Mouse (Mus musculus) monocyte, adult 2 months (primary cell): ENCODE measurements around the gene Elavl1.
"Not testable (repeated sequence)": the region's sequence is repeated elsewhere in the genome, so short reads cannot be mapped to it uniquely, and the experiment has no call there.

ENCODE experiments used
- DNase-seq, 2 experiments: peaks; one replicate each; pipeline ENCODE4 v3.0.0; 2022; ENCODE audit warnings: low spot score in 2 of 2, low read depth in 1 of 2

Gene Elavl1

GRCm38 (mm10) chr8:4259125-4259804 is 65.9 kb downstream of the Elavl1 start, which contains the start of gene Ctxn1:
Gene Ctxn1, minus strand, starts transcription at chr8:4259274.
- DNase-seq = peak; percentile 57 to 78

- no peak for DNase-seq
Observed at GRCm38 (mm10) chr8:4258678-4259077, 66.5 kb downstream of the Elavl1 start.

GRCm38 (mm10) chr8:4258233-4258632 is 67.0 kb downstream of the Elavl1 start:
- peak; percentile 45 to 62 for DNase-seq

GRCm38 (mm10) chr8:4257350-4257749 is 67.9 kb downstream of the Elavl1 start:
- no peak for DNase-seq

- DNase-seq = no peak
Observed at GRCm38 (mm10) chr8:4256911-4257310, 68.3 kb downstream of the Elavl1 start.

GRCm38 (mm10) chr8:4255471-4255870 is 69.7 kb downstream of the Elavl1 start:
- not testable (repeated sequence) for DNase-seq

GRCm38 (mm10) chr8:4254001-4254400 is 71.2 kb downstream of the Elavl1 start:
- no peak for DNase-seq

GRCm38 (mm10) chr8:4252934-4253841 is 72.0 kb downstream of the Elavl1 start, which contains the start of gene Snapc2:
Gene Snapc2, plus strand, starts transcription at chr8:4253080.
- DNase-seq = peak; percentile 75 to 88

- DNase-seq = no peak
Observed at GRCm38 (mm10) chr8:4252116-4252760, 73.0 kb downstream of the Elavl1 start.

GRCm38 (mm10) chr8:4250306-4250970 is 74.8 kb downstream of the Elavl1 start:
- peak; percentile 46 to 74 for DNase-seq

GRCm38 (mm10) chr8:4249213-4249612 is 76.0 kb downstream of the Elavl1 start:
- DNase-seq = no peak

GRCm38 (mm10) chr8:4247951-4248540 is 77.2 kb downstream of the Elavl1 start, which contains the start of gene Tgfbr3l:
Gene Tgfbr3l, plus strand, starts transcription at chr8:4248214.
- no peak for DNase-seq

- no peak for DNase-seq
Observed at GRCm38 (mm10) chr8:4247241-4247640, 78.0 kb downstream of the Elavl1 start.

GRCm38 (mm10) chr8:4245737-4246136 is 79.5 kb downstream of the Elavl1 start:
- DNase-seq = no peak

- no peak for DNase-seq
Observed at GRCm38 (mm10) chr8:4245061-4245460, 80.2 kb downstream of the Elavl1 start.

- DNase-seq = no peak
Observed at GRCm38 (mm10) chr8:4239193-4239890, 85.9 kb downstream of the Elavl1 start.

- peak; percentile 96 to 98 for DNase-seq
Observed at GRCm38 (mm10) chr8:4238434-4239192, 86.6 kb downstream of the Elavl1 start, which contains the start of the genes Map2k7 and Gm49320. Gene Map2k7, plus strand, starts transcription at chr8:4238740. Gene Gm49320, plus strand, starts transcription at chr8:4238865.

- DNase-seq = no peak
Observed at GRCm38 (mm10) chr8:4237814-4238433, 87.3 kb downstream of the Elavl1 start.
